Mouse (Mus musculus) stomach, postnatal 0 days (tissue): ENCODE measurements around the gene Tmem190. TPM values are rescaled to one million over a fixed set of nuclear protein-coding genes. Genes with fewer than 3 reads are reported as not detected.
"Not testable (repeated sequence)": the region's sequence is repeated elsewhere in the genome, so short reads cannot be mapped to it uniquely, and the experiment has no call there.

ENCODE experiments used
- ATAC-seq: fragments of 200-750 bp; cut with Nextera tagmentation; 2 replicates; pipeline ENCODE4 v1.8.0; 2017; ENCODE audit not compliant: low FRiP score, low TSS enrichment
- DNase-seq: peaks from one replicate; pipeline ENCODE4 v3.0.0-alpha.2; 2016; ENCODE audit warnings: low spot score
- H3K27ac ChIP-seq: fragments of 300-500 bp; sonication (generic); replicated peaks from 2 replicates; pipeline ENCODE4 v1.5.1; 2014; ENCODE audit warnings: mild to moderate bottlenecking, control low read depth
- H3K27me3 ChIP-seq: fragments of 300-500 bp; sonication (generic); 2 replicates; pipeline ENCODE4 v1.6.1; 2014; ENCODE audit warnings: low read length; ENCODE audit not compliant: control insufficient read depth, insufficient read depth
- H3K36me3 ChIP-seq: fragments of 300-500 bp; sonication (generic); 2 replicates; pipeline ENCODE4 v1.6.1; 2014; ENCODE audit warnings: low read length, mixed read lengths; ENCODE audit not compliant: control insufficient read depth, insufficient read depth
- H3K4me1 ChIP-seq: fragments of 300-500 bp; sonication (generic); replicated peaks from 2 replicates; pipeline ENCODE4 v1.6.1; 2014; ENCODE audit warnings: antibody characterized with exemption; ENCODE audit not compliant: control insufficient read depth, insufficient read depth
- H3K4me2 ChIP-seq: fragments of 300-500 bp; sonication (generic); replicated peaks from 2 replicates; pipeline ENCODE4 v1.6.1; 2014; ENCODE audit warnings: low read depth, mild to moderate bottlenecking, control low read depth, moderate library complexity
- H3K4me3 ChIP-seq: fragments of 300-500 bp; sonication (generic); 2 replicates; pipeline ENCODE4 v1.5.1; 2014; ENCODE audit warnings: low read depth, low read length, control low read depth
- H3K9ac ChIP-seq: fragments of 300-500 bp; sonication (generic); 2 replicates; pipeline ENCODE4 v1.6.1; 2014; ENCODE audit warnings: mild to moderate bottlenecking, low read length, control low read depth, mixed read lengths
- H3K9me3 ChIP-seq: fragments of 300-500 bp; sonication (generic); 2 replicates; pipeline ENCODE4 v1.6.1; 2016; ENCODE audit warnings: low read length; ENCODE audit not compliant: control insufficient read depth
- CTCF ChIP-seq: IDR thresholded peaks from 2 replicates; pipeline ENCODE4 v1.5.1; 2016; ENCODE audit warnings: antibody characterized with exemption, low read depth, mild to moderate bottlenecking, moderate library complexity
- EP300 ChIP-seq: optimal IDR thresholded peaks from 2 replicates; pipeline ENCODE3; 2016; ENCODE audit warnings: antibody characterized with exemption
- WGBS: fragments of 180-500 bp; shearing (Covaris S2); extraction: QIAGEN DNeasy Blood & Tissue Kit; methylation state at CpG from one replicate; pipeline ENCODE4 v1.1.7; 2014; 5-methylcytosine and 5-hydroxymethylcytosine counted together
- polyA plus RNA-seq: library from polyadenylated mRNA; unstranded; fragments of >200 nt; fragmentation: Nextera tagmentation; extraction: Ambion mirVana; gene quantifications from 2 replicates; pipeline ENCODE4 v1.2.1, GENCODE M21; 2015

The Tmem190 gene
- polyA plus RNA-seq, 1 experiment from 2014 or later = 0.80 TPM

DNA sequence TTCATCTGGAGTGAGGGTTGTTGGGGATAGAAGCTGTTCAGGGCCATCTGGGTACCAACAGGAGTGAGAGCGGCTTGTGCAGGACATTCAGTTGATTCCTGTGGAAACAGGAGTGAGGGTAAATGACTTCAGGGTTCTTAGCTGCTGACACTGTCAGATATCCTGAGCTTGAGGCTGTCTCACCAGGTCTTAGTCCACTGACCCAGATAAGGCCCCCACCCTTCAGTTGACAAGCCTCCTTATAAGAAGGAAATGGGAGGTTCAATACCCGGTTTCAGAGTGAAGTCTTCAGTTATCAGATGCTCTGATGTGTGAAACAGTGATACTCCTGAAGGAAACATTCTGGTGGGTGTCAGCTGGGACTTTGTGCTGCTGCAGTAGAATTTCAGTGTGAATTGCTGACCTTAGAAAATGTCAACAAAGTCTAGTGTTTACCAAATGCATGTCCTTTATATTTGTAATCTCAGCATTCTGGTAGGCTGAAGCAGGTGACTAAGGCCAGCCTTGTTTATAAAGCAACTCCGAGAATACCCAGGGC is 12.0 kb downstream of the Tmem190 start:
- DNase-seq = no peak
- 57% methylated on average over 3 of the region's 3 CpGs for WGBS
- no peak overlapping the region for H3K9ac ChIP-seq
- H3K36me3 ChIP-seq = peaks cover 11% of the 10 kb centered on the region; the same call in 1 of the 2 replicates
- no peaks in the 10 kb centered on the region for H3K9me3 ChIP-seq
- no peak overlapping the region for H3K4me2 ChIP-seq
- H3K4me1 ChIP-seq = 0 out of 2 replicates have a peak, but pooled peaks cover 4% of the 10 kb centered on the region
- TF ChIP-seq EP300 (no peak), CTCF (no peak)
- ATAC-seq = no peak
- H3K27ac ChIP-seq = no peak overlapping the region
- no peak overlapping the region for H3K4me3 ChIP-seq
- no peaks in the 10 kb centered on the region for H3K27me3 ChIP-seq

GRCm38 (mm10) chr7:4795767-4796433 is 13.2 kb downstream of the Tmem190 start:
- Histone ChIP-seq H3K9me3 (no peaks in the 10 kb centered on the region), H3K27me3 (no peaks in the 10 kb centered on the region), H3K4me3 (no peak overlapping the region), H3K36me3 (peaks cover 11% of the 10 kb centered on the region; the same call in 1 of the 2 replicates), H3K9ac (no peak overlapping the region), H3K27ac (0 out of 2 replicates have a peak overlapping the region, but pooled peaks have one; percentile 4), H3K4me2 (no peak overlapping the region), H3K4me1 (0 out of 2 replicates have a peak, but pooled peaks cover 4% of the 10 kb centered on the region)
- 70% methylated on average over 7 of the region's 7 CpGs for WGBS
- DNase-seq (no peak), ATAC-seq (no peak)
- TF ChIP-seq CTCF (peak; percentile 87), EP300 (no peak)

- H3K9ac ChIP-seq = no peak overlapping the region
- DNase-seq = no peak
- no peak for ATAC-seq
- no peaks in the 10 kb centered on the region for H3K27me3 ChIP-seq
- H3K27ac ChIP-seq = no peak overlapping the region
- TF ChIP-seq EP300 (no peak), CTCF (0 out of 2 replicates have a peak, but pooled peaks have one; percentile 4)
- no peaks in the 10 kb centered on the region for H3K9me3 ChIP-seq
- H3K36me3 ChIP-seq = peaks cover 6% of the 10 kb centered on the region
- no peak overlapping the region for H3K4me3 ChIP-seq
- H3K4me1 ChIP-seq = no peaks in the 10 kb centered on the region
- H3K4me2 ChIP-seq = no peak overlapping the region
Observed at GRCm38 (mm10) chr7:4802247-4802646, 19.5 kb downstream of the Tmem190 start.

- Histone ChIP-seq H3K27ac (no peak overlapping the region), H3K9me3 (no peaks in the 10 kb centered on the region), H3K4me3 (no peak overlapping the region), H3K4me1 (no peaks in the 10 kb centered on the region), H3K27me3 (no peaks in the 10 kb centered on the region), H3K4me2 (no peak overlapping the region), H3K36me3 (peaks cover 8% of the 10 kb centered on the region), H3K9ac (no peak overlapping the region)
- DNase-seq = peak; percentile 37
- WGBS = 70% methylated on average over 7 of the region's 7 CpGs
- ATAC-seq = peak; percentile 43; the same call in 1 of the 2 replicates
- TF ChIP-seq CTCF (peak; percentile 83), EP300 (no peak)
Observed at GRCm38 (mm10) chr7:4806716-4807115, 24.0 kb downstream of the Tmem190 start.

DNA sequence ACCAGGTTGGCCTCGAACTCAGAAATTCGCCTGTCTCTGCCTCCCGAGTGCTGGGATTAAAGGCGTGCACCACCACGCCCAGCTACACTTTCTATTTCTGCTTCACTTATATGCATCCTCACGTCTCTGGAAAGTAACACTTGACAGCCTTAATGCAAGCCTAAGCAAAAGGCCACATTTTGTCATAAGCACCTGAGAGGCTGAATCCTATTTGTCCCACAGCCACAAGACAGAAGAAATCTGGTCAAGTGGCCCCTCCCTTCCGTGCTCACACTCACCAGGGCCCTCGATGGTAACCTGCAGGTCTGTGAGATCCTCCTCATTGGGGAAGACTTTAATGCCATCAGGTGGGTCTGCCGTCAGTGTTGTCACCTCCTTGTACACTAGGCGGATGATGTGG is 28.4 kb downstream of the Tmem190 start:
- H3K9me3 ChIP-seq, H3K4me1 ChIP-seq, H3K36me3 ChIP-seq, DNase-seq, H3K27me3 ChIP-seq, H3K27ac ChIP-seq, ATAC-seq: not testable (repeated sequence)
- H3K4me2 ChIP-seq = peak overlapping the region; percentile 73
- H3K9ac ChIP-seq = peak overlapping the region; percentile 94
- H3K4me3 ChIP-seq = peak overlapping the region; percentile 94
- 28% methylated on average over 10 of the region's 10 CpGs for WGBS

DNA sequence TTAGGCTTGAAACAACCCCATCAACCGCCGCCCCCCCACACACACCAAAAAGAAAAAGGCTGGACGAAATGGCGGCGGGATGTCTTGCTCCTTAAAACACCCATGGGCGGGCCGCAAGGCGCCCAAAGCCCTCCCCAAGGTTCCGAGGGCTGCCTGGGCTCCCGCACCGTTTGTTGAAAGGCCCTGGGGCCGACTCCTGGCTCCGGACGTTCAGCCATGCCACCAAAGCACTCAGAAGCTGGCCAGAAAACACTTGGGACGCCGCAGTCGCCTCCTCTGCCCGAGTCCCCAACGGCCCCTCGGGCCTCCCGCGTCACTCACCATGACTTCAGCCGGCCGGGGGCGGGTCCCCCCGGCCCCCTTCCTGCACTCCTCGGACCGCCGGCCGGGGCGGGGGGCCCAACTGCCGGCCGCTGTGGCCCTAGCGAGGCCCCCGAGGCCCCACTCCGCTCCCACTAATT is 29.1 kb downstream of the Tmem190 start:
- ATAC-seq (no peak), DNase-seq (peak; percentile 58)
- peak overlapping the region; percentile 94 for H3K9ac ChIP-seq
- no peak for TF ChIP-seq EP300
- TF ChIP-seq CTCF = no peak
- WGBS = under 1% methylated on average over 24 of the region's 36 CpGs
- peak overlapping the region; percentile 94 for H3K27ac ChIP-seq
- peak overlapping the region; percentile 73 for H3K4me2 ChIP-seq
- peaks cover 8% of the 10 kb centered on the region; the same call in 1 of the 2 replicates for H3K36me3 ChIP-seq
- no peaks in the 10 kb centered on the region for H3K9me3 ChIP-seq
- H3K4me3 ChIP-seq = peak overlapping the region; percentile 94
- no peaks in the 10 kb centered on the region for H3K4me1 ChIP-seq
- H3K27me3 ChIP-seq = no peaks in the 10 kb centered on the region
